Mouse (Mus musculus): ENCODE results near the gene St3gal6. TPM values are rescaled to one million over a fixed set of nuclear protein-coding genes. Genes with fewer than 3 reads are reported as not detected.

St3gal6 gene
- total and polyA plus RNA-seq, 3 experiments = 104 to 327 (median 166) TPM

- H3K36me3 ChIP-seq (replicated peaks) = peaks cover 69% of the 10 kb centered on the region
- H3K4me3 ChIP-seq (ENCODE audit: low read depth, low read length) = no peak overlapping the region
- TF ChIP-seq GATA1 (IDR thresholded peaks at IDR 0.05; ENCODE audit: borderline replicate concordance, low read length) = no peak
- no peak for TF ChIP-seq POLR2AphosphoS5 (IDR thresholded peaks at IDR 0.05; ENCODE audit: insufficient replicate concordance, low read depth, low read length)
- no peak for TF ChIP-seq CTCF (IDR thresholded peaks at IDR 0.05; ENCODE audit: low read depth, low read length)
- no peak for TF ChIP-seq TAL1 (conservative IDR thresholded peaks at IDR 0.05; ENCODE audit: low read depth, low read length)
- no peak for TF ChIP-seq GATA2 (IDR thresholded peaks at IDR 0.05; ENCODE audit: borderline replicate concordance, low read depth, low read length)
- peaks cover 83% of the 10 kb centered on the region for H3K4me1 ChIP-seq (ENCODE audit: insufficient read depth, low read depth, low read length)
- DNase-seq (ENCODE audit: low spot score) (no peak), ATAC-seq (ENCODE audit: extremely low read depth, insufficient number of reproducible peaks, low FRiP score, poor library complexity, severe bottlenecking) (no peak)
- H3K9me3 ChIP-seq (replicated peaks) = no peaks in the 10 kb centered on the region
- no peaks in the 10 kb centered on the region for H3K27me3 ChIP-seq (ENCODE audit: insufficient read depth, low read length)
Observed at GRCm38 (mm10) chr16:58504945-58505344, 19.1 kb downstream of the St3gal6 start.

- TF ChIP-seq GATA2 (IDR thresholded peaks at IDR 0.05; ENCODE audit: borderline replicate concordance, low read depth, low read length) (no peak), CTCF (IDR thresholded peaks at IDR 0.05; ENCODE audit: low read depth, low read length) (no peak), TAL1 (conservative IDR thresholded peaks at IDR 0.05; ENCODE audit: low read depth, low read length) (no peak), GATA1 (IDR thresholded peaks at IDR 0.05; ENCODE audit: borderline replicate concordance, low read length) (no peak), POLR2AphosphoS5 (IDR thresholded peaks at IDR 0.05; ENCODE audit: insufficient replicate concordance, low read depth, low read length) (no peak)
- H3K4me1 ChIP-seq (ENCODE audit: insufficient read depth, low read depth, low read length) = peaks cover 88% of the 10 kb centered on the region
- H3K9me3 ChIP-seq (replicated peaks) = no peaks in the 10 kb centered on the region
- DNase-seq (ENCODE audit: low spot score) = no peak
- no peak overlapping the region; the same call in 1 of the 2 replicates for H3K4me3 ChIP-seq (ENCODE audit: low read depth, low read length)
- ATAC-seq (ENCODE audit: extremely low read depth, insufficient number of reproducible peaks, low FRiP score, poor library complexity, severe bottlenecking) = no peak
- peaks cover 66% of the 10 kb centered on the region for H3K36me3 ChIP-seq (replicated peaks)
- H3K27me3 ChIP-seq (ENCODE audit: insufficient read depth, low read length) = no peaks in the 10 kb centered on the region
Observed at GRCm38 (mm10) chr16:58502566-58502965, 21.5 kb downstream of the St3gal6 start.

GRCm38 (mm10) chr16:58501760-58502301 is 22.2 kb downstream of the St3gal6 start:
- H3K9me3 ChIP-seq (replicated peaks) = no peaks in the 10 kb centered on the region
- H3K27me3 ChIP-seq (ENCODE audit: insufficient read depth, low read length) = no peaks in the 10 kb centered on the region
- DNase-seq (ENCODE audit: low spot score) (no peak), ATAC-seq (ENCODE audit: extremely low read depth, insufficient number of reproducible peaks, low FRiP score, poor library complexity, severe bottlenecking) (peak; percentile 46)
- TF ChIP-seq TAL1 (conservative IDR thresholded peaks at IDR 0.05; ENCODE audit: low read depth, low read length) = peak; percentile 54
- TF ChIP-seq GATA1 (IDR thresholded peaks at IDR 0.05; ENCODE audit: borderline replicate concordance, low read length) = no peak
- H3K4me1 ChIP-seq (ENCODE audit: insufficient read depth, low read depth, low read length) = peaks cover 89% of the 10 kb centered on the region
- H3K36me3 ChIP-seq (replicated peaks) = peaks cover 65% of the 10 kb centered on the region
- H3K4me3 ChIP-seq (ENCODE audit: low read depth, low read length) = no peak overlapping the region; the same call in 1 of the 2 replicates

GRCm38 (mm10) chr16:58499650-58500049 is 24.4 kb downstream of the St3gal6 start:
- no peaks in the 10 kb centered on the region for H3K27me3 ChIP-seq (ENCODE audit: insufficient read depth, low read length)
- no peak for TF ChIP-seq GATA1 (IDR thresholded peaks at IDR 0.05; ENCODE audit: borderline replicate concordance, low read length)
- no peak for TF ChIP-seq GATA2 (IDR thresholded peaks at IDR 0.05; ENCODE audit: borderline replicate concordance, low read depth, low read length)
- TF ChIP-seq CTCF (IDR thresholded peaks at IDR 0.05; ENCODE audit: low read depth, low read length) = no peak
- TF ChIP-seq POLR2AphosphoS5 (IDR thresholded peaks at IDR 0.05; ENCODE audit: insufficient replicate concordance, low read depth, low read length) = no peak
- no peak for TF ChIP-seq TAL1 (conservative IDR thresholded peaks at IDR 0.05; ENCODE audit: low read depth, low read length)
- no peaks in the 10 kb centered on the region for H3K9me3 ChIP-seq (replicated peaks)
- DNase-seq (ENCODE audit: low spot score) (no peak), ATAC-seq (ENCODE audit: extremely low read depth, insufficient number of reproducible peaks, low FRiP score, poor library complexity, severe bottlenecking) (no peak)
- H3K36me3 ChIP-seq (replicated peaks) = peaks cover 58% of the 10 kb centered on the region
- no peak overlapping the region; the same call in 1 of the 2 replicates for H3K4me3 ChIP-seq (ENCODE audit: low read depth, low read length)
- peaks cover 87% of the 10 kb centered on the region for H3K4me1 ChIP-seq (ENCODE audit: insufficient read depth, low read depth, low read length)

GRCm38 (mm10) chr16:58499172-58499584 is 24.9 kb downstream of the St3gal6 start:
- ATAC-seq (ENCODE audit: extremely low read depth, insufficient number of reproducible peaks, low FRiP score, poor library complexity, severe bottlenecking) (no peak), DNase-seq (ENCODE audit: low spot score) (no peak)
- H3K9me3 ChIP-seq (replicated peaks) = no peaks in the 10 kb centered on the region
- H3K36me3 ChIP-seq (replicated peaks) = peaks cover 59% of the 10 kb centered on the region
- peaks cover 86% of the 10 kb centered on the region for H3K4me1 ChIP-seq (ENCODE audit: insufficient read depth, low read depth, low read length)
- no peaks in the 10 kb centered on the region for H3K27me3 ChIP-seq (ENCODE audit: insufficient read depth, low read length)
- no peak for TF ChIP-seq POLR2AphosphoS5 (IDR thresholded peaks at IDR 0.05; ENCODE audit: insufficient replicate concordance, low read depth, low read length)
- no peak for TF ChIP-seq TAL1 (conservative IDR thresholded peaks at IDR 0.05; ENCODE audit: low read depth, low read length)
- no peak for TF ChIP-seq CTCF (IDR thresholded peaks at IDR 0.05; ENCODE audit: low read depth, low read length)
- TF ChIP-seq GATA2 (IDR thresholded peaks at IDR 0.05; ENCODE audit: borderline replicate concordance, low read depth, low read length) = no peak
- no peak overlapping the region; the same call in 1 of the 2 replicates for H3K4me3 ChIP-seq (ENCODE audit: low read depth, low read length)

GRCm38 (mm10) chr16:58497886-58498713 is 25.9 kb downstream of the St3gal6 start:
- Histone ChIP-seq H3K36me3 (replicated peaks) (peaks cover 56% of the 10 kb centered on the region), H3K9me3 (replicated peaks) (no peaks in the 10 kb centered on the region)

More at GRCm38 (mm10) chr16:58497886-58498713, 25.9 kb downstream of the St3gal6 start:
- TF ChIP-seq TAL1 (conservative IDR thresholded peaks at IDR 0.05; ENCODE audit: low read depth, low read length) (peak; percentile 99), GATA2 (IDR thresholded peaks at IDR 0.05; ENCODE audit: borderline replicate concordance, low read depth, low read length) (peak; percentile 80; the same call in 1 of the 2 replicates), GATA1 (IDR thresholded peaks at IDR 0.05; ENCODE audit: borderline replicate concordance, low read length) (no peak), POLR2AphosphoS5 (IDR thresholded peaks at IDR 0.05; ENCODE audit: insufficient replicate concordance, low read depth, low read length) (no peak), CTCF (IDR thresholded peaks at IDR 0.05; ENCODE audit: low read depth, low read length) (no peak)
- no peak overlapping the region for H3K4me3 ChIP-seq (ENCODE audit: low read depth, low read length)
- no peaks in the 10 kb centered on the region for H3K27me3 ChIP-seq (ENCODE audit: insufficient read depth, low read length)
- ATAC-seq (ENCODE audit: extremely low read depth, insufficient number of reproducible peaks, low FRiP score, poor library complexity, severe bottlenecking) (peak; percentile 81), DNase-seq (ENCODE audit: low spot score) (peak; percentile 39)
- H3K4me1 ChIP-seq (ENCODE audit: insufficient read depth, low read depth, low read length) = peaks cover 76% of the 10 kb centered on the region
